Mouse (Mus musculus): ENCODE results near the gene Vmn2r23.

- TF ChIP-seq POLR2A (IDR thresholded peaks at IDR 0.05; ENCODE audit: low read depth, low read length) (no peak), CTCF (IDR thresholded peaks at IDR 0.05; ENCODE audit: borderline replicate concordance, insufficient read depth, low read length) (no peak)
Observed at GRCm38 (mm10) chr6:123702370-123702769, at the start of gene Vmn2r23.
